Mouse (Mus musculus) liver, postnatal 0 days (tissue): ENCODE measurements around the gene Uggt2. TPM values are rescaled to one million over a fixed set of nuclear protein-coding genes. Genes with fewer than 3 reads are reported as not detected.

ENCODE experiments used
- ATAC-seq: fragments of 200-750 bp; cut with Nextera tagmentation; 2 replicates; pipeline ENCODE4 v1.8.0; 2017; ENCODE audit warnings: mild to moderate bottlenecking, moderate library complexity
- DNase-seq: peaks from one replicate; pipeline ENCODE4 v3.0.0-alpha.2; 2016
- H3K27ac ChIP-seq: fragments of 300-500 bp; sonication (generic); 2 replicates; pipeline ENCODE4 v1.5.1; 2014; ENCODE audit warnings: antibody characterized with exemption, moderate library complexity, mild to moderate bottlenecking, low read depth
- H3K27me3 ChIP-seq: fragments of 300-500 bp; sonication (generic); 2 replicates; pipeline ENCODE4 v1.6.1; 2014; ENCODE audit warnings: low read length, control low read depth, mixed read lengths; ENCODE audit not compliant: insufficient read depth
- H3K36me3 ChIP-seq: fragments of 300-500 bp; sonication (generic); replicated peaks from 2 replicates; pipeline ENCODE4 v1.6.1; 2014; ENCODE audit warnings: mild to moderate bottlenecking, control low read depth, low read length, moderate library complexity, mixed read lengths; ENCODE audit not compliant: insufficient read depth
- H3K4me1 ChIP-seq: fragments of 300-500 bp; sonication (generic); 2 replicates; pipeline ENCODE4 v1.6.1; 2014; ENCODE audit warnings: antibody characterized with exemption, mild to moderate bottlenecking, control low read depth; ENCODE audit not compliant: insufficient read depth
- H3K4me2 ChIP-seq: fragments of 300-500 bp; sonication (generic); 2 replicates; pipeline ENCODE4 v1.6.1; 2014; ENCODE audit warnings: low read depth, mild to moderate bottlenecking, low read length, moderate library complexity, mixed read lengths
- H3K4me3 ChIP-seq: fragments of 300-500 bp; sonication (generic); 2 replicates; pipeline ENCODE4 v1.5.1; 2014; ENCODE audit warnings: low read depth, low read length
- H3K9ac ChIP-seq: fragments of 300-500 bp; sonication (generic); replicated peaks from 2 replicates; pipeline ENCODE4 v1.6.1; 2014; ENCODE audit warnings: mild to moderate bottlenecking, moderate library complexity
- H3K9me3 ChIP-seq: fragments of 300-500 bp; sonication (generic); 2 replicates; pipeline ENCODE4 v1.6.1; 2016; ENCODE audit warnings: mild to moderate bottlenecking, control low read depth, low read length, mixed read lengths
- CTCF ChIP-seq: sonication (generic); IDR thresholded peaks from 2 replicates; pipeline ENCODE4 v1.5.1; 2016; ENCODE audit warnings: antibody characterized with exemption, low read depth
- EP300 ChIP-seq: IDR thresholded peaks from 2 replicates; pipeline ENCODE4 v1.6.1; 2016; ENCODE audit warnings: antibody characterized with exemption, low read depth, mild to moderate bottlenecking
- WGBS: fragments of 180-500 bp; shearing (Covaris S2); extraction: QIAGEN DNeasy Blood & Tissue Kit; methylation state at CpG from one replicate; pipeline ENCODE4 v1.1.7; 2014; ENCODE audit not compliant: insufficient replicate concordance; 5-methylcytosine and 5-hydroxymethylcytosine counted together
- polyA plus RNA-seq: library from polyadenylated mRNA; unstranded; fragments of >200 nt; fragmentation: Nextera tagmentation; extraction: Ambion mirVana; gene quantifications from 2 replicates; pipeline ENCODE4 v1.2.1, GENCODE M21; 2015

Gene Uggt2
- polyA plus RNA-seq, 1 experiment from 2014 or later = 1.7 TPM

GRCm38 (mm10) chr14:119125840-119126239 lies 26.6 kb upstream of the Uggt2 start:
- H3K4me2 ChIP-seq = no peak overlapping the region
- no peaks in the 10 kb centered on the region for H3K9me3 ChIP-seq
- TF ChIP-seq EP300 (no peak), CTCF (no peak)
- ATAC-seq (no peak), DNase-seq (no peak)
- no peaks in the 10 kb centered on the region for H3K4me1 ChIP-seq
- no peak overlapping the region for H3K9ac ChIP-seq
- WGBS = 72% methylated on average over 4 of the region's 4 CpGs
- H3K27me3 ChIP-seq = no peaks in the 10 kb centered on the region
- H3K36me3 ChIP-seq = no peaks in the 10 kb centered on the region
- H3K27ac ChIP-seq = no peak overlapping the region
- H3K4me3 ChIP-seq = no peak overlapping the region

- DNase-seq (no peak), ATAC-seq (no peak)
- Histone ChIP-seq H3K4me3 (no peak overlapping the region), H3K9me3 (no peaks in the 10 kb centered on the region), H3K27me3 (no peaks in the 10 kb centered on the region), H3K27ac (no peak overlapping the region), H3K4me1 (no peaks in the 10 kb centered on the region), H3K36me3 (no peaks in the 10 kb centered on the region), H3K4me2 (peak overlapping the region; percentile 50; the same call in 1 of the 2 replicates), H3K9ac (no peak overlapping the region)
- WGBS = 38% methylated on average over 3 of the region's 3 CpGs
- TF ChIP-seq CTCF (peak; percentile 49), EP300 (no peak)
These were observed 24.8 kb upstream of the Uggt2 start for GRCm38 (mm10) chr14:119124061-119124460.

GRCm38 (mm10) chr14:119123582-119123981 lies 24.4 kb upstream of the Uggt2 start:
- Histone ChIP-seq H3K9me3 (no peaks in the 10 kb centered on the region), H3K27me3 (no peaks in the 10 kb centered on the region), H3K36me3 (no peaks in the 10 kb centered on the region), H3K4me3 (0 out of 2 replicates have a peak overlapping the region, but pooled peaks have one; percentile 15), H3K9ac (no peak overlapping the region), H3K4me2 (peak overlapping the region; percentile 50), H3K27ac (no peak overlapping the region), H3K4me1 (no peaks in the 10 kb centered on the region)
- ATAC-seq (no peak), DNase-seq (no peak)
- TF ChIP-seq EP300 (no peak), CTCF (no peak)
- 6% methylated on average over 12 of the region's 12 CpGs for whole genome bisulfite sequencing

- TF ChIP-seq EP300 = no peak
- TF ChIP-seq CTCF = no peak
- H3K36me3 ChIP-seq = no peaks in the 10 kb centered on the region
- ATAC-seq (no peak), DNase-seq (no peak)
- H3K9ac ChIP-seq = no peak overlapping the region
- H3K4me3 ChIP-seq = no peak overlapping the region
- H3K4me1 ChIP-seq = no peaks in the 10 kb centered on the region
- 63% methylated on average over 6 of the region's 6 CpGs for WGBS
- H3K27me3 ChIP-seq = no peaks in the 10 kb centered on the region
- H3K4me2 ChIP-seq = no peak overlapping the region
- no peak overlapping the region for H3K27ac ChIP-seq
- H3K9me3 ChIP-seq = no peaks in the 10 kb centered on the region
These were observed 13.3 kb upstream of the Uggt2 start for GRCm38 (mm10) chr14:119112558-119112957.

GRCm38 (mm10) chr14:119109776-119110218 lies 10.6 kb upstream of the Uggt2 start:
- Histone ChIP-seq H3K4me3 (no peak overlapping the region), H3K36me3 (no peaks in the 10 kb centered on the region), H3K27me3 (no peaks in the 10 kb centered on the region), H3K9me3 (no peaks in the 10 kb centered on the region), H3K4me1 (no peaks in the 10 kb centered on the region), H3K9ac (no peak overlapping the region), H3K27ac (no peak overlapping the region), H3K4me2 (no peak overlapping the region)
- TF ChIP-seq CTCF (no peak), EP300 (no peak)
- WGBS = 78% methylated on average over 3 of the region's 3 CpGs
- DNase-seq = no peak
- ATAC-seq = no peak

- Histone ChIP-seq H3K4me2 (no peak overlapping the region), H3K36me3 (no peaks in the 10 kb centered on the region), H3K4me1 (no peaks in the 10 kb centered on the region), H3K27ac (no peak overlapping the region), H3K27me3 (no peaks in the 10 kb centered on the region), H3K9ac (no peak overlapping the region), H3K4me3 (no peak overlapping the region), H3K9me3 (no peaks in the 10 kb centered on the region)
- WGBS = 73% methylated on average over 7 of the region's 7 CpGs
- TF ChIP-seq EP300 (no peak), CTCF (no peak)
- ATAC-seq (no peak), DNase-seq (no peak)
These were observed 9.6 kb upstream of the Uggt2 start for GRCm38 (mm10) chr14:119108776-119109301.
